Mouse (Mus musculus) ES-Bruce4 (cell line): ENCODE results near the gene Rnf17.

Experiments
- CTCF ChIP-seq: IDR thresholded peaks from one replicate; pipeline ENCODE4 v1.8.1; 2011; ENCODE audit warnings: low read depth, low read length
- POLR2A ChIP-seq: IDR thresholded peaks from one replicate; pipeline ENCODE4 v1.8.1; 2011; ENCODE audit warnings: low read length; ENCODE audit not compliant: insufficient read depth

DNA sequence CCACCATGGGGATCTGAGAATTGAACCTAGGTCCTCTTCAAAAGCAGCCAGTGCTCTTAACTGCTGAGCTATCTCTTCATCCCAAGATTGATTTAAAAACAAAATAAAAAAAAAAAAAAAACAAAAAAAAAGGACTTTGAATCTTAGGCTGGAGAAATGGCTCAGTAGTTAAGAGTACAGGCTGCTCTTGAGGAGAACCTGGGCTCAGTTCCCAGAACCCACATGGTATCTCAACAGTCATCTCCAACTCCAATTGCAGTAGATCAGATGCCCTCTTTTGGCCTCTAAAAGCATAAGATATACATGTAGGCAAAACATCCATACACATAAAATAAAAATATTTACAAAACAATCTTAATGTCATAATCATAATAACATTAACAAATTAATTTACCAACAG is 87.4 kb downstream of the Rnf17 start:
- TF ChIP-seq CTCF: no peak
- TF ChIP-seq POLR2A: no peak
